Mouse (Mus musculus): ENCODE measurements around the gene Micu1. TPM values are rescaled to one million over a fixed set of nuclear protein-coding genes. Genes with fewer than 3 reads are reported as not detected.

The Micu1 gene
- total RNA-seq, 2 experiments from 2014 or later: 82.4 to 88.7 TPM

- DNase-seq (ENCODE audit: low spot score in 2 of 2): no peak
- intact Hi-C loops (cut with DNase I): no loop called here
These were observed 92.8 kb downstream of the Micu1 start for GRCm38 (mm10) chr10:59795085-59795484.

- intact Hi-C loops (cut with DNase I): no loop called here
These were observed 93.6 kb downstream of the Micu1 start for GRCm38 (mm10) chr10:59795902-59796301.

DNA sequence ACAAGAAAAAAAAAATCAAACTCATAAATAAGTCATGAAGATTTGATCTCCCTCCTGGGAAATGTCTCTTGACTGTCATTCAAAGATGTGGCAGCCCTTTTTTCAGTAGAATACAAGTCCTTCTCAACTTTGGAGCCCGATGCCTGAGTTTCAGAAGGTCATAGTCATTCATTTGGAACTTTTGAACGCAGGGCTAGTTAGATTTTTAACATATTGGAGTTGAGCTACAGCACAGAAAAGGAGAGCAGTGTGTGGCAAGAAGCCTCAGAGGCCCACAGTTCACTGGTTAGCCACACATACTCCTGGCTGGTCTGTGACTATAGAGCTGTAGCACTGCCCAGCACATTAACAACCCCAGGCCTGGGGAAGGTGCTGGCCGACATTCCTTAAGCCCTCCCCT is 96.1 kb downstream of the Micu1 start:
- intact Hi-C loops (cut with DNase I): no loop called here
- no peak for DNase-seq (ENCODE audit: low spot score in 2 of 2)

More at GRCm38 (mm10) chr10:59795902-59796301, 93.6 kb downstream of the Micu1 start:
- DNase-seq (ENCODE audit: low spot score in 2 of 2): no peak

DNA sequence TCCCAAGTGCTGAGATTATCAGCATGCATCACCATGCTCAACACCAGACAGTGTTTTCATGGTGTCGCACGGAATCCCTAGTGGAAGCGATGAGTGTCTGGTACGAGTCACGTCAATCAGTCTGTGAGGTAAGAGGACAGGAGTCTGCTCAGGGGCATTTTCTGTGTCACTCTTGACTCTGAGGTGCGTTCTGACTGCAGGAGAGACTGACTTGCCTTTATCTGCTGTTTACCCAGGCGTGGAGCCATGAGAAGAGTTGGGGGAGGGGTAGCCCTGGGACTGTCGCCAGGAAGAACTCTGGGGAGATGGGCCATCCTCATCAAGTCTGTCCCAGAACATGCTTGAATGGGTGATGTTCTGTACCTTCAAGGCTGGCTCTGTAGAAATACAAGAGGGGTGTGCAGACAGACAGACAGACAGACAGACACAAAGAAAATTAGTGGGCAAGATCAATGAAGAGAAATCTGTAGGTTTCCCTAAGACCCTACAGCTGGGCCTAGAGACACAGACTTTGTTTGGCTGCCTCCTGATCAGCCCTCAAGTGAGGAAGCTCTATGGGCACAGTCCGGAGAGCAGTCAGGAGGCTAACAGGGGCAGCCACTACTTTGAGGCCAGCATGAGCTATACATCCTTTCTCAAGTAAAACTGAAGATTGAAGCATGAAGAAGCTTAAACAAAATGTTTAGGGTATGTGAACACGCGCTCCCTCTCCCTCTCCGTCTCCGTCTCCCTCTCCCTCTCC is 97.2 kb downstream of the Micu1 start:
- DNase-seq (ENCODE audit: low spot score in 2 of 2): no peak
- intact Hi-C loops (cut with DNase I): no loop called here

- intact Hi-C loops (cut with DNase I): no loop called here
- no peak for DNase-seq (ENCODE audit: low spot score in 2 of 2)
These were observed 97.9 kb downstream of the Micu1 start for GRCm38 (mm10) chr10:59800159-59800558.

GRCm38 (mm10) chr10:59800826-59801501 is 98.7 kb downstream of the Micu1 start:
- no peak for DNase-seq (ENCODE audit: low spot score in 2 of 2)
- intact Hi-C loops (cut with DNase I): no loop called here

DNA sequence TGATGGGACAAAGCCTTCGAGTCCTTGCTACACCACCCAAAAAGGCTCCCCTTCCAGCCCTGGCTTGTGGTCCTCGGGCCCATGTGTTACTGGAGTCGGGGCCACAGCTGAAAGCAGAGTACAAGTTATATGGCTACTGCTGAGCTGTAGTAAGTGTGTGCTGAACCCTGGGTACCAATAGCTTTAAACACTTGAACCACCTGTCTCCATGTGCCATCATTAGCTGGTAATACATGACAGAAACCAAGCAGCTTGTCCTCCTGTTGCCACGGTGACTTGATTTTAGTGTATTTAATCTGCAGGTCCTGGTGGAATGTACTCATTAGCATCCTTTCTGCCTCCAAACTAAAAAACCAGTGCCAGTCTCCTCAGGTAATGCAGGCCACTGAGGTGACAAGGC is 106.4 kb downstream of the Micu1 start:
- intact Hi-C loops (cut with DNase I): no loop called here
- DNase-seq (ENCODE audit: low spot score in 2 of 2): no peak

DNA sequence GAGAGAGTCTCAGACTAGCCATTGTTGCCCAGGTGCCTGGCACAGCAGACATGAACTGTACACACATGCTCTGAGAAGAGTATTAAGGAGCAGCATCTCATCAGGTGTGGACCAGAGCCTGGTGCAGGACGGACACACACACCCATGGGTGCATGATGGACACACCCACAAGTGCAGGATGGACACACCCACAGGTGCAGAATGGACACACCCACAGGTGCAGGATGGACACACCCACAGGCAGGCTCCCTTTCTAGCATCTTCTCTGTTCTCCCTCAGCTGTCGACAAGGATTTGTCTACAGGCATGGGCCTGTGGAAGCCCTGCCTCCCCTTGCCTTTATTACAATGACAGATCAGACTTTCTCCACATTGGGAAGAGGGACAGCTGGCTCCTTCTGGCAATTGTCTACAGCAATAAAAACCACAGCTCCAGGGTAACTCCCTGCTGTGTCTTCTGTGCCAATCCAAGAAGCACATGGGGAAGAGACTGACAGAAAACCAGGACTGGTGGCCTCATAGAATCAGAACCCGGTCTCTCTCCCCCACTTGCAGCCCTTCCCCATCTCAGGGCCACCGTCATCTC is 107.8 kb downstream of the Micu1 start:
- no peak for DNase-seq (ENCODE audit: low spot score in 2 of 2)
- intact Hi-C loops (cut with DNase I): loop anchor here (10.0 kb wide), 1 partner anchor 315 kb away; no protein-coding TSS in a partner anchor

DNA sequence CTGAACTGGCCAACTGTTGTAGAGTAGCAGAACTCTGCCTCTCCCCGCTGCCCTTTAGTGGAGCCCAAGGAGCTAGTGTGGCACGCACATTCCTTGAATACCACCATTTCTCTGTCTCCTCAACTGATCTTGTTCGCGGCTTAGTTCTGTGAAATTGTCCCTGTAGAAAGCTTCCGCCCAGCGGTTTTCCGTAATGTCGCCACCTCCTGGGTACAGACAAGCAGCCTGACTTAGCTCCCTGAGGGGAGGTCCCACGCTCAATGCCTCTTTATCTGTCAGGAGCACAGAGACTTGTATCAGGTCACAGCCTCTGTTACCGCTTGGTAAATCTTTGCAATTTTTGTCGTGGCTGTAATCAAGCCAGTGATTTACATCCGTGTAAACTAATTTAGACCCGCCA is 110.7 kb downstream of the Micu1 start:
- DNase-seq (ENCODE audit: low spot score in 2 of 2): no peak
- intact Hi-C loops (cut with DNase I): loop anchor here (10.0 kb wide), 1 partner anchor 318 kb away; no protein-coding TSS in a partner anchor

DNA sequence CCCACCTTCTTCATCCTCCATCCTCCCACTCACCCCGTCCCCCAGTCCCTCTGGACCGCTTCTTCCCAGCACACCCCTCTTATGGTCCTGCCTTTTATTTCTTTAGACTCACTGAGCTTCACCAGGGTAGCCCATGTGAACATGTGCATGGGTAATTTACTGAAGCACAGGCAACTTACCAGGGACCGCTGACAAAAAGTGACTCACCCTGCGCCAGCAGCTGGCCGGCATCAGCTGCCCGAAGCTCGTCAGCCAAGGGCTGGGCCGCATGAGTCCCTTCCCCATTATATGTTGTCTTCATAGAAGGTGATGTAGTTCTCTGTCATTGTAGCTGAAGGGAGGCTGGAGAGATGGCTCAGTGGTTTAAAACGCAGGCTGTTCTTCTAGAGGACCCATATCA is 111.5 kb downstream of the Micu1 start:
- intact Hi-C loops (cut with DNase I): loop anchor here (10.0 kb wide), 1 partner anchor 319 kb away; no protein-coding TSS in a partner anchor
- DNase-seq (ENCODE audit: low spot score in 2 of 2): no peak

DNA sequence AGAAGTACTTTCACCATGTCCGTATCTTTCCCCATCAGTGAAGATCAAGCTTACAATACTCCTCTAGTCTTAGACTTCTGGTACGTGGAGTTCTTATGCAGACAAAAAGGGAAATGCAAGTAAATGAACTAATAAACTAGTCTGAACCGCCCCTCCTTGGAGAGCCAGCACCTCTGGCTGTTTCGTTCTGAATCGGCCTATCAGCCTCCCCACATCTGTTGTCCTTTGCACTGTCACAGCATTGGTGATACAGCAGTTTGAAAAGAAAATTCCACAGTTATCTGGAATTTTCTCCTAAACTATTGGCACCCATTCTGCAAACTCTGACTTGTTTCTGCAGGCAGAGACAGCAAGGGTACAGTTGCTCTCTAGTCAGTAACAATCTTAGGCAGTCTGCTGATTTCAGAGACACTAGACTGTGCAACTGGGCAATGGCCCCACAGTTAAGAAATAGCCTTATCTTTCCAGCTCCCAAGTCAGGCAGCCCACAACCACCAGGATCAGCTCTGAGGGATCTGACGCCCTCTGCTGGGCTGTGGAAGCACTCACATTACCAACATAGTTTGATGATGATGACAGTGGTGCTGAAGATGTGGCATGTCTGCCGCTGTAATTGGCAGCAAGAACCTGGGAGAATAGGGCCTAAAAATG is 112.4 kb downstream of the Micu1 start:
- intact Hi-C loops (cut with DNase I): loop anchor here (5.0 to 10.0 kb wide), 2 partner anchors 112 to 320 kb away; partner anchors contain the start of gene Micu1
- DNase-seq (ENCODE audit: low spot score in 2 of 2): peak; percentile 43 to 61

DNA sequence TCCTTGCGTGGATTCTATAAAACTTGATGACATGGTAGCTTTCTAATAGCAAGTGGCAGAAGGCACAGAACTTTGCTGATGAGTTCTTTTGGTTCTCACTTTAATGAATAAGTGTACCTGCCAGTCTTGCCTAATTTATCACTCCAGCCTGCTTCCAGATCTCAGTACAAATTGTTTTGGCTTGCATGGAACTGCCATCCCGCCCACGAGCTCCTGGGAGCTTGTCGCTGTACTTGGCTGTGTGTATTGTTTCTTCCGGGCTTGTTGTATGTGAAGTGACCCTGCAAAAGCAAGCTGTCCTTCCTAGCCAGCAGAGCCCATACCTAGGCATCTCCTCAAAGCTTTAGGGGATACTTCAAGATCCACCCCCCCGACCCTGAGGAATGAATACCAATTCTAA is 114.3 kb downstream of the Micu1 start:
- intact Hi-C loops (cut with DNase I): loop anchor here (5.0 to 10.0 kb wide), 2 partner anchors 114 to 322 kb away; partner anchors contain the start of gene Micu1
- peak in 1 of 2 experiments; percentile 56 for DNase-seq (ENCODE audit: low spot score in 2 of 2)

DNA sequence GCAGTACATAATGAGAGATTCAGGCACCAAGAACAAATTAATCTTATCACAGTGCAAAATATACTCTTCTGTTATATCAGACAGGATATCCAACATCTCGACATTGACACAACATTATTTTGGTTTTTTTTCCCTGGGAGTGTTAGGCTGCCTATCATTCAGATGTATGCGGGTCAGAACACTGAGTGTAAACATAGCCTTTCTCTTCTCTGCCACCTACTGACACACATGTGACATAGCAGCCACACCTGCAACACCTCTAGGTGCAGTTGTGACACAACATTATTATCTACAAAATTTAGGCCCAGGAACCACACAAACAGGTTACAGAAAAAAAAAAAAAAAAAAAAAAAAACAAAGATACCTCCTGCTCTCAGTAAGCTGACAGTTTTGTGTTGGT is 115.3 kb downstream of the Micu1 start:
- DNase-seq (ENCODE audit: low spot score in 2 of 2): no peak
- intact Hi-C loops (cut with DNase I): loop anchor here (5.0 to 10.0 kb wide), 2 partner anchors 115 to 323 kb away; partner anchors contain the start of gene Micu1

DNA sequence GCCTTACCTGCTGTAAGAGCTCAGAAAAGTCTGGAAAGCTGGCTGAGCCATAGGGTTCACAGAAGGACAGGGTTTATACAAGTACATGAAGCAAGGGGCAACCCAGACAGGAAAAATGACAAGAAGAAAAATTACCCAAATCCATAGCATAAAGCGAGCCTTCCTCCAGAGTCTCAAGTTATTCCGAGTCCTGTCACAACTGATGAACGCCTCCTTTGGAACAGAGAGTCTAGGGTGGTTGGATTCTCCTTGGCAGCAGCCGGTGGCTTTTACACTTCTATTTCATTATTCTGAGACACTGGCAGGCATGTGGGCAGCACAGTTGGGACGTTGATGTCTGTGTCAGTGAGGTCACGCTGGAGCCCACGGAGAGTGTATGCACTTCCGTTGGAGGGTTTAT is 115.7 kb downstream of the Micu1 start:
- intact Hi-C loops (cut with DNase I): loop anchor here (5.0 to 10.0 kb wide), 2 partner anchors 116 to 323 kb away; partner anchors contain the start of gene Micu1
- peak in 1 of 2 experiments; percentile 31 for DNase-seq (ENCODE audit: low spot score in 2 of 2)

GRCm38 (mm10) chr10:59819146-59819545 is 116.9 kb downstream of the Micu1 start:
- DNase-seq (ENCODE audit: low spot score in 2 of 2): no peak
- intact Hi-C loops (cut with DNase I): loop anchor here (5.0 to 10.0 kb wide), 2 partner anchors 117 to 324 kb away; partner anchors contain the start of gene Micu1

DNA sequence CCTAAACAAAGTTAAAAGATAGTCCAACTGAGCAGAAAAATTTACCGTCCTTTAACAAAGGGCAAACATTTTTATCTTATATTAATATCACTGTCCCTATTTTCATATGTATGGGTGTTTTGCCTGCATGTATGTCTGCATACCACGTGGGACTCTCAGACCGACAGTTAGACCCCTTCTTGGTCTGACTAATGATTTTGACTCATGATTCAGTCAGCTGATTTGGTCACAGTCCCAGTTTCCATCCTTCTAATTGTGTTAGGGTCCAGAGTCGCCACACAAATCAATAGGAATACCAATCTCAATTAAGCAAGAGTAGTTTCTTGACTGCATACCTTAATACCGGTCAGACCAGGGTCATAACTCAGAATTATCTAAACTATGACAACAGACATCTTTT is 118.6 kb downstream of the Micu1 start:
- intact Hi-C loops (cut with DNase I): no loop called here

GRCm38 (mm10) chr10:59821334-59822066 is 119.2 kb downstream of the Micu1 start:
- intact Hi-C loops (cut with DNase I): no loop called here
- DNase-seq (ENCODE audit: low spot score in 2 of 2): no peak

More for the DNA sequence above, 118.6 kb downstream of the Micu1 start:
- no peak for DNase-seq (ENCODE audit: low spot score in 2 of 2)

GRCm38 (mm10) chr10:59822857-59823256 is 120.6 kb downstream of the Micu1 start:
- intact Hi-C loops (cut with DNase I): no loop called here
- DNase-seq (ENCODE audit: low spot score in 2 of 2): no peak

All from left cerebral cortex, postnatal 14 days (tissue).